Mouse (Mus musculus) erythroblast, adult 5-6 weeks (primary cell): ENCODE measurements around the gene Stk32c. TPM values are rescaled to one million over a fixed set of nuclear protein-coding genes. Genes with fewer than 3 reads are reported as not detected.

Experiments
- ATAC-seq: replicated peaks from 2 replicates; pipeline ENCODE4 v1.8.0; 2016; ENCODE audit warnings: moderate number of reproducible peaks, mild to moderate bottlenecking, moderate TSS enrichment, inconsistent platforms; ENCODE audit not compliant: poor library complexity, low FRiP score, severe bottlenecking
- total RNA-seq, 2 experiments: library from RNA; stranded (forward) in 1 of 2; stranded (reverse) in 1 of 2; fragments of 150-400 nt in 1 of 2; fragments of 200-764, 138-1000 nt in 1 of 2; gene quantifications; 2 replicates each; pipeline versions ENCODE4 v1.2.3 to v1.2.4; 2015 to 2017; ENCODE audit warnings: low replicate concordance in 2 of 2

Stk32c gene
- total RNA-seq, 2 experiments from 2014 or later: not detected

- ATAC-seq: peak; percentile 66; the same call in 1 of the 2 replicates
Observed at GRCm38 (mm10) chr7:139208023-139208772, 4.9 kb downstream of the Stk32c start.

DNA sequence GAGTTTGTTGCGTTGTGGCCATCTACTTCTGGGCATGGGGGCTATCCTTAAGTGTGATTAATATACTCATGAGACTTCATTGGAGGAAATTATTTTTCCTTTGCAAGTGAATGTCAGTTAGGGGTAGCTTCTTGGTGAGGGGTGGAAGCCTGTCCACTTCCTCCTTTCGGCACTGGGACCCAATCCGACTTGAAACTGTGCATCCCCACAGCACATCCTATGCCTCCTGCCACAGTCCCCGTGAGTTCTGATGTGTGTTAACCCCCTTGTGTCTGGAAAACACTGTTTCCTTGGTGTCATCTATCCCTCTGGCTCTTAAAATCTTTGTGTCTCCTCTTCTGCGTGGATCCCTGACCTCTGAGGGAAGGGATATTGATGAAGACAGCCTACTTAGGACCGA, 11.9 kb downstream of the Stk32c start:
- no peak for ATAC-seq

GRCm38 (mm10) chr7:139200108-139200507, 13.0 kb downstream of the Stk32c start:
- no peak for ATAC-seq

DNA sequence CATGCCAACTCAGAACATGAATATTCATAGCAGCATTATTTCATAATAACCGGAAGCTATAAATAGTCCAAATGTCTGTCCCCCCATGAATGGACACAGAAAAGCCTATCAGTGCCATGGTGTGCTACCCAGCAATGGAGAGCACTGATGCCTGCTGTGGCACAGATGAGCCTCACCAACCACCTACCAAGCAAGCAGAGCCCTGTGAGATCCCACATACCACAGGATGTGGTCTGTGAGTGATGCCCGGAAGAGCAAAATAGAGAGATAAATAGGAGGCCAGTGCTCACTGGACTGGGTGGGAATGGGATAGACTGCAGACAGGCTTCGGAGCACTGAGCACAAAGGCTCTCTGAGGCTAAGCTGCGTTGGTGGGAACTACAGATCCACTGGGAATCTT, 16.1 kb downstream of the Stk32c start:
- ATAC-seq: no peak

DNA sequence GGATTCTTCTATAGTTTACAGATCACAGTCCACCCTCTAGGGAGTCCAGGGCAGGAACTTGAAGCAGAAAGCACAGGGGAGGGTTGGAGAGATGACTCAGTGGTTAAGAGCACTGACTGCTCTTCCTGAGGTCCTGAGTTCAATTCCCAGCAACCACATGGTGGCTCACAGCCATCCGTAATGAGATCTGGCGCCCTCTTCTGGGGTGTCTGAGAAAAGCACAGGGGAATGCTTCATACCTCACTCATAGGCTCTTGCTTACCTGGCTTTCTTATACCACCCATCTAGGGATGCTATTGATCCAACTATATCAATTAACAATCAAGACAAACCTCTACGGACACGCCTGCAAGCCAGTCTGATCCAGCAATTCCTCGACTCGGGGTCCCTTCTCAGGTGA, 21.5 kb downstream of the Stk32c start:
- no peak for ATAC-seq

DNA sequence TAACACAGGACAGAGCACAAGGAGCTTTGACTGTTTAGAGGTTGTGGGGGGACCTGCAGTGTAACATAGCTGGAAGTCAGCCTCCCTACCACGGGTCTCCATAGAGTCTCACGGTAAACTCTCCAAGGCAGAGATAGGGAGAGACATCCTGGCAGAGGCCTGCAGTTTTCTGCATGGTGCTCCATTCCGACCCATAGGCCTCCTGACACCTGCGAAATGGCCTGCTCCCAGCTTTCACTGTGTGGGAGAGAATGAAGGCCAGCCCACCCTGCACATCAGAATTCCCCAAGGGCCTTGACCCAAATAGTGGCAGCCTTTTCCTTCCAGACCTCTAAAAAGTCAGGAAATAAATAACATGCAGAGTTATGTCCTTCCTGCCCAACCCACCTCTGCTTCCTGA, 22.5 kb downstream of the Stk32c start:
- no peak for ATAC-seq

- no peak for ATAC-seq
Observed at GRCm38 (mm10) chr7:139188634-139189207, 24.4 kb downstream of the Stk32c start.

DNA sequence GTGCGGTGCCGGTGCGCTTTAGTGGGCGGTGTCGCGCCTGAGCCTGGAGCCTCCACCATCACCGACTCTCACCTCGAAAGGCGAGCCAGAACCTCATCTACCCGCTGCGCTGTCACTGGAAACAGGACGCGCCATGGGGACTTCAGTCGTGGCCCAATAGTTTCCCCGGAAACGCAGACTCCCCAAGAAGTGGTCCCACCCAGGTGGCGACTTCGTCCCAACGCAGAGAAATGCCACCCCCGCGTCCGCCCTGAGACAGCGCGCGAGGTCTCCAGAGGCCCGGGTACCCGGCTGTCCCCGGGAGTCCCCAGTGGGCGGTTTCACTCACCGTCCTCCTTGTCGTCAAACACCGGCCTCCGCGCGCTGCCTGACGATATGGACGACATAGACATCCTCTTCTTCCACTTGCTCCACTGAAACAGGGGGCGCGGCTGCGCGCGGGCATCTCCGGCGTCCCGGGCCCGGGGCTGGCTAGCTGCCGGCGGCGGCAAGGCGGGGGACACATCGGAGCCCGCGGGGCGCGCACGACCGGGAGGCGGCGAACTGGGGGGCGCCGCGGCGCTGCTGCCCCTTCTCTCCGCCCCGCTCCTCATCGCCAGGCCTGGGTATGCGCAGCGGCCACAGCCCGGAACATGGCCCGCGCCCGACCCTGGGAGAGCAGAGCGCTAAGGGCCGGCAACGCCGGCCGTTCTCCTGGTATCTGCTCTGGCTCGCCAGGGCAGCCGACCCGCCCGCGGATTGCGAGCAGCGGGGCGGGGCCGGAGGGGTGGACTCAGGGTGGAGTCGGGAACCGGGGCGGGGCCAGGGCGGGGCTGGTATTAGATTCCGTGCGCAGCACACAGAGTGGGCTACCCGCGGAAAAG, 25.1 kb downstream of the Stk32c start:
- no peak for ATAC-seq

- no peak for ATAC-seq
Observed at GRCm38 (mm10) chr7:139187277-139187676, 25.8 kb downstream of the Stk32c start.

DNA sequence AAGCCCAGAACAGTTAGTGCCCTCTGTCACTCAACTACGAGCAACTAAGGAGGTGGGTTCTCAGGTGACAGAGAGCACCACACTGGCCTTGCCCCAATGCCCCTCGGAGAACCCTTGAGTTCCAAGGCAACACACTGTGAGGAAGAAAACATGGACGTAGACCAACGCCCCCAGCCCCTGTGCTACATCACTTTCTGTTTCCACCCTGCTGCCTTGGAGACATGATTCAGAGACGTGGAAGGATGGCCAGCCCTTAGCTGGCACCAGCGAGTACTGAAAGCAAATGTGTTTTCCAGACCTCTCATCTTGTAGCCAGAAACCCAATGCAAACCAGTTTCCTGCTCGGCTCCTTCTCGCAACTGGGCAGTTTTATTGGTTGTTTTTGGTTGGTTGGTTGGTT, 26.7 kb downstream of the Stk32c start:
- no peak for ATAC-seq

DNA sequence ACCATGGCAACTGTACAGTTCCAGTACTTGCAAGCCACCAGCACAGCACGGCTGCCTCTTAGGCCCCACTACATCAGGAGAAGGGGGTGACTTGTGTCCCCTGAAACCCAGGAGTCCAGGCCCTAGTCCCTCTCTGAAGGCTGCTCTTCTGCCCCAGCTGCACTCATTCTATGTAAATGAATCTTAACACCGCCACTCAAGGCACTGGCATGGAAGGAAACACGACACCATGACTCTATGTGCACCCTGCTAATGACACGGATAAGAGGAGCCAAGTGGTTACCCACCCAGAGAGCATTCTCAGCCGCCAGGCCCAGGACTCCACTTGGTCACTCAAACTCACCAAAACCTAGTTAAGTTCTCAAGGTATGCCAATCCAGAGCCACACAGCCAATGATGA, 27.1 kb downstream of the Stk32c start:
- no peak for ATAC-seq

GRCm38 (mm10) chr7:139184846-139185245, 28.3 kb downstream of the Stk32c start:
- ATAC-seq: no peak

DNA sequence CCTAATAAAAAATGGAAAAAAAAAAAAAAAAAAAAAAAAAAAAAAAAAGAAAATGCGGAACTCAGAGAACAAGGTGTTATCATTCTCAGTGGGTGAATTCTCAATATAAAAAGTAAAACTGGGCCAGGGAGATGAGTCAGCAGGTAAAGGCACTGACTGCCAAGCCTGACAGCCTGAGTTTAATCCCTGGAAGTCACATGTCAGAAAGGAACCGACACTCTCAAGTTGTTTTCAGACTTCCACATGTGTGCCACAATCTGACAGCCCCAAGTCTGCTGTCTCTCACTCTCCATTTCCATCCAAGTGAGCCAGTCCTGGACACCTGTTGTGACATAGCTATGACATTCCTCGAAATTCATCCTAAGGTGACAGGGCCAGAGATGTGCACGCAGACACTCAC, 28.7 kb downstream of the Stk32c start:
- no peak for ATAC-seq

DNA sequence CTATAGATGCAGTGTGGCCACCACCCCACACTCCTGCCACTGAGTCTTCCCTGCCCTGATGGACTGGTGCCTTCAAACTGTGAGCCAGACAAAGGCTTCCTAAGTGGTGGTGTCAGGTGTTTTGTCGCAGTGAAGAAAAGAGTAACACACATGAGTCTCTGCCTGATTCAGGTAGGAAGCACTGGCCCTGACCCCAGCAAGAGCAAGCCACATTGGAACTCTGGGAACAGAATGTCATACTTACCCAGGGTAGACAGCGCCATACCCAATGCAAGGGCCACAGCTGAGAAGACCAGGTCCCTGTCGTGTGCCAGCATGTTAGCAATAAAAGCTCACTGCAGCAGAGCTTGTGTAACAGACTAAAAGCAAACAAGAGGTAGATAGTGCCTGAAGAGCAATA, 33.0 kb downstream of the Stk32c start:
- no peak for ATAC-seq

GRCm38 (mm10) chr7:139179299-139179698, 33.8 kb downstream of the Stk32c start:
- ATAC-seq: no peak

DNA sequence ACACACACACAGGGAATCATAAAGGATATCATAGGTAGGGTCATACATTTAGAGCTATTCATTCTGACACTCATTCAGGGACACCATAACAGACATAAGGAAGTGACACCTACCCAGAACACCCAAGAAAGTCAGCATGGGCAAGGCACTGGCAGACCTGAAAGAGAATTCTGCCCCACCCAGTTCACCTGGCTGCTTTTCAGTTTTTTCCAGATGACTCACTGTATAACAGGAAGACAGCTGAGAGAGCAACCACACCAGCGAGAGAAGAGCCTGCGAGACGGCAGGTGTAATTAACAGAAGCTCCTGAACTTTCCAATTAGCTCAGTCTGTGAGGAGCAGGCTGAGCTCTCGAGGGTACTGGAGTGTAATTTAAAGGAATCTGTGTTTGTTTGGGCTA, 44.0 kb downstream of the Stk32c start:
- no peak for ATAC-seq

- no peak for ATAC-seq
Observed at GRCm38 (mm10) chr7:139164410-139164809, 48.7 kb downstream of the Stk32c start.

GRCm38 (mm10) chr7:139158956-139159355, 54.2 kb downstream of the Stk32c start:
- ATAC-seq: no peak

- no peak for ATAC-seq
Observed at GRCm38 (mm10) chr7:139158549-139158948, 54.6 kb downstream of the Stk32c start.

GRCm38 (mm10) chr7:139157541-139157940, 55.6 kb downstream of the Stk32c start:
- ATAC-seq: no peak
